Mouse (Mus musculus) brain, embryonic 14.5 days (tissue): ENCODE measurements at regions not wholly inside any gene's neighbourhood (a gene's known extent, or its start where the extent isn't known, plus 50 kb on each side); places are given as distances from the start of the nearest gene placed in this dataset.

Source experiments
- DNase-seq: peaks from one replicate; pipeline ENCODE4 v3.0.0-alpha.2; 2011; ENCODE audit warnings: low read depth
- CTCF ChIP-seq: fragments of 200-500 bp; IDR thresholded peaks from 2 replicates; pipeline ENCODE4 v1.5.1; 2012; ENCODE audit warnings: inconsistent platforms, mild to moderate bottlenecking, moderate library complexity, borderline replicate concordance; ENCODE audit not compliant: insufficient read depth, insufficient read length; ENCODE audit errors: extremely low read depth
- POLR2A ChIP-seq: fragments of 200-500 bp; IDR thresholded peaks from 2 replicates; pipeline ENCODE4 v1.6.1; 2012; ENCODE audit warnings: mild to moderate bottlenecking, inconsistent platforms, borderline replicate concordance; ENCODE audit not compliant: poor library complexity, insufficient read depth, insufficient read length, severe bottlenecking; ENCODE audit errors: extremely low read depth

DNA sequence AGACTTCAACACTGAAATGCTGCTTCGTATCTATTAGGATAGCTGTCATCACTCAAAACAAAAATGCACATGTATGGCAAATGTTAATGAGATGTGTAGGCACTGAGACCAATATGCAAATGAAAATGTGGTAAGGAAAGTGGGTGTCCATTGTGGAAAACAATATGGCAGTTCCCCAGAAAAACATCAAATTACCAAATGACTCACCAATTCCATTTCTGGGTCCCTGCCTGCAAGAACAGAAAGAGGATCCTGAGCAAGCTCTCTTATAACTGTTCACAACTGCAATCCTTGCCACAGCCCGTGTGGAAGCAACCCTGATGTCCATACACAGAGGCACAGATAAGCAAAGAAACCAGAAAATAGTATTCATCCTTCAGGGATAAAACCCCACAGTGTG lies 442.0 kb downstream of the Defb40 start:
- no peak for TF ChIP-seq POLR2A
- no peak for TF ChIP-seq CTCF
- no peak for DNase-seq

DNA sequence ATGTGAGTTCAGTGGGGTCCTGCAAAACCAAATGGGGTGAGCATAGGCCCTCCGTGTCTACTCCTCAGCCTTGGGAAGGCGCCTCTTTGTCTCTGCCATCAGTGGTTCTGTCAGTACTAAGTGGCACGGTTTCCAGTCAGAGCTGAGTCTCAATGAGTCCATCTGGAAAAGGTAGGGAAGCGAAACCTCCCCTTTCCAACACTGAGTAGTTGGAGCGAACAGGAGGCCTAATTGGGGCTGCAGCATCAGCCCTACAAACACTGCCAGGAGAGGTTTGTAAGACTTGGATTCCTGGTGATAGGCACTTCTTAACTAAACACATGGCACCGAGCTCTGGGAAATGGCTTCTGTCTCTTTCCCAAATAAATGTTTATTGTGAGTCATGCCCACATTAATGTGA lies 449.9 kb downstream of the Defb40 start:
- TF ChIP-seq CTCF: no peak
- no peak for TF ChIP-seq POLR2A

DNA sequence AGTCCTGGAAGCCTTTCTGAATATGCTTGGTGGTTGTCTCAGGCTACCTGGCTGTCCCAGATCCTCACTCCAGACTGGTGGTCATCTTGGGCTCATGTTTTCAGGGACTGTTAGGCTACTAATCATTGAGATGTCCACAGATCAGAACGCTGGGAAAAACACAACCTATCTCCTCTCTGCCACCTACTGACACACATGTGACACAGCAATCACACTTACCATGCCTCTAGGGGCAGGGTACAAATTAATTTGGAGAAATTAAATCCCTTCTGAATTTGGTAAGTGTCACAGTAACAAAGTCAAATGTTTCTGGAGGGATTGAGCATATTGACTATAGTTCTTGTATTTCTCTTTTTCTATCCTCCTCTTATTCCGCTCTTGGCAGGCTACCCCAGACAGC lies 465.6 kb downstream of the Defb40 start:
- TF ChIP-seq CTCF: no peak
- TF ChIP-seq POLR2A: no peak
- DNase-seq: no peak

More for the DNA sequence above, 449.9 kb downstream of the Defb40 start:
- DNase-seq: peak; percentile 37

DNA sequence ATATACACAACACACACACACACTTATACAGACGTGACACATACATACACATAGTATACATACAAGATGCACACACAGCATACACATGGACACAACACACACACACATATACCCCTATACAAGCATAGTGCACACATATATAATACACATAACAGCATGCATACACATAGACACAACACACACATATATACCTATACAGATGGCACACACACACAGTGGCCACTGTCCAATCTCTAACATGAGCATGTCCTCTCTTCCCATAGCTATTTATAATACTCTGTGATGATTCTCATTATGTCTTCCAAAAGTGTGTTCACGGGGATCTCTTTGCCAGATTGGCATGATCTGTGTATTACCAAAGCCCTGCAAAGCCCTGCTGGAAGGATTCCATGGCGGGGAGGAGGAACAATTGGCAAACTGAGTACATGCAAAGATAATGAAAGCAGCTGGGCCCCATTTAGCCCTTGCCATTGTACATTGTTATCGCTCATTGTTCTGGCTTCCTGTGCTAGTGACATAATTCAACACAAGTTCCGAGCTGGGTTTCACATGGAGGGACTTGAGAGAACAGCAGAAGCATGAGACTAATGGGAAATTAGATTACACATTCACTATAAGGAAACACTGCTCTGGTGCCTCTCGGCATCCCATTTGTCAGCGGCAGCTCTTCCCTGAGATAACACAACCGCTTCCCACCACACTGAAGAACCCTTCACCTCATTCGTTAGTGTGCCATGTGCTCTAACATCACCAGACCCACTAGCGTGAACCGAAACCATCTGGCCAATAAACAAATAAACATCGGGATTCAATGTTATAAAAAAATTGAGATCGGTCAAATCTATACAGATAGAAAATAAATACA lies 471.7 kb downstream of the Defb40 start:
- DNase-seq: peak; percentile 70

DNA sequence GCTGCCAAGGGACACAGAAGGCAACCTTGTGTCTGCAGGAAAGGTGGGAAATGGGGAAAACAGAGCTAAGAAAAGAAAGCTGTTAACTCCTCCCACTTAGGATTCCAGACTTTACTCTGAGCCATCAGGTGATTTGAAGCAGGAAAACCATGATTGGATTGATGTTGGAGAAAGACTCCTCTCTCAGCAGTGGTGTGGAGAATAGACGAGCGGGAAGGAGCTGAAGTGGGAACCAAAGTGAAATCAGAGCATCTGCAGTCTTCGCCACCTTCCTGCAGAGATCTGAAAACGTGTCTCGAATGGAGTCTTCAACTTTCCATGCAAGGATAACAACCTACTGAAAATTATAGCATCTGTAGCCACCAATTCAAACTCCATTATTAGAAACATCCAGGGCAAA lies 487.4 kb downstream of the Defb40 start:
- TF ChIP-seq CTCF (no peak), POLR2A (no peak)

More for the DNA sequence above, 471.7 kb downstream of the Defb40 start:
- no peak for TF ChIP-seq POLR2A
- TF ChIP-seq CTCF: no peak

DNA sequence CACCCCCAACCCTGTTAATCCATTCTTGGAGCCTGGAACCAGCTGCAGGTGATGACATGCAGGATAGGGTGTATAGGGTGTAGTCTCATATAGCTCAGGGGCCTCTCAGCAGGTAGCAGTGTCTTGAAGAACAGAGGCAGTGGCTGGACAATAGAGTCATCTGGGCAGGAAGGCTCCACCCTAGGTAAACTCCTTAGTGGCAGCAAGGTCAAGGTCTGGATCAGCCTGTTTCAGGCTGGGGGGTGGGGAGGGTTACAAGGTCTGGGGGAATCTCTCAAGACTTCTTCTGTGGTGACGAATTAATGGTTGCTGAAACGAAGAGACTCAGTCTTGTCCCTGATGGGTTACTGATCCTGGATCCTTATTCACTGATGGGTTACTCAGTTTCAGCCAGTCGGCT lies 498.0 kb downstream of the Defb40 start:
- DNase-seq: no peak

More for the DNA sequence above, 487.4 kb downstream of the Defb40 start:
- DNase-seq: no peak

DNA sequence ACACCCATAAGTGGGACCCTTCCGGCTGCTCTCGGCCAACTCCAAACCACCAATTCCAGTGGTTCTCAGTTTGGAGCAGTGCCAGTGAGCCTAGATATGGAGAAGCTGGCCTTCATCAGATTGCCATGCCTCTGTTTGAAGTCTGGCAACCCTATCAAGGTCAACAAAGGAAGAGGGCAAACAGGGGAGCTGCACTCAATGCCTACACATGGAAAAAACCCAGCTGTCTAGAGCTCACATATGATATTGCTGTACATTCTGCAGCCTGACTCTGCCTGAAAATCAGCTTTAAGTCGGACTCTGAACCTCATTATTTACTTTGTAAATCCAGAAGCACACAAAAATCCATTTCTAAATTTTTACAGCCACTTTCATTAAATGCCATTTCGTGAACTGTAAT lies 499.9 kb downstream of the Defb40 start:
- TF ChIP-seq CTCF: no peak
- no peak for TF ChIP-seq POLR2A
- no peak for DNase-seq

More for the DNA sequence above, 498.0 kb downstream of the Defb40 start:
- TF ChIP-seq CTCF (no peak), POLR2A (no peak)

DNA sequence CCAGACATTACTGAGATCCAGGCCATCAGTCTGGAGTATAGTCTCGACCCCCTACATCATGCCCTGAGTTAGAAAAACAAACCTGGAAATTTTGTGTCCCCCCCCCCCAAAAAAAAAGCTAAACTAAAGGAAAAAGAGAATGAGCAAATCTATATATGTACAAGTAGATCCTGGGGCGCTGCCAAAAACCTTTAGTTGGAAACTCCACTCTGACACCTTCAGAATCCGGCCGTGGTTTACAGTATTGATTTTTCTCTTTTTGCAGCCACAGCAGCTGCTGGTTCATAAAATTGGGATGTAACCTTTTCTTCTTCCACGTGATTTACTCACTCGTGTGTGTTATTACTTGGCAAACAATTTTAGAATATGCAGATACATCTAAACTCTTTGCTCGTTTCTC lies 510.5 kb downstream of the Defb40 start:
- TF ChIP-seq POLR2A (no peak), CTCF (no peak)
- no peak for DNase-seq

DNA sequence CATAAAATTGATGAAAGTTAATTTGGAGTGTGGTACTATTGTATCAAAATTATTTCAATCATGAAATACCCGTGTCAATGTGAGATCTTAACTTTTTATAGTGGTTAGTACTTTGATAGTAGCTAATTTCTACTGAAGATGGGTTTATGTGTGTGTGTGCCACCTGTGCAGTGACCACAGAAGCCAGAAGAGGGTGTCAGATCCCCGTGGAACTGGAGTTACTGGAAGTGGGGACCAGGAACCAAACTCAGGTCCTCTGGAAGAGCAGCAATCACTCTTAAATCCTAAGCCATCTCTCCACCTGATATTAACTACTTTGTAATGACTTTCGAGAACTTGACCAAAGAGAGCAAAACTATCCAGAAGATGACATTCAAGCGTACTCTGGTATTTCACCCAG lies 517.4 kb downstream of the Defb40 start:
- TF ChIP-seq POLR2A (no peak), CTCF (no peak)
- DNase-seq: no peak

DNA sequence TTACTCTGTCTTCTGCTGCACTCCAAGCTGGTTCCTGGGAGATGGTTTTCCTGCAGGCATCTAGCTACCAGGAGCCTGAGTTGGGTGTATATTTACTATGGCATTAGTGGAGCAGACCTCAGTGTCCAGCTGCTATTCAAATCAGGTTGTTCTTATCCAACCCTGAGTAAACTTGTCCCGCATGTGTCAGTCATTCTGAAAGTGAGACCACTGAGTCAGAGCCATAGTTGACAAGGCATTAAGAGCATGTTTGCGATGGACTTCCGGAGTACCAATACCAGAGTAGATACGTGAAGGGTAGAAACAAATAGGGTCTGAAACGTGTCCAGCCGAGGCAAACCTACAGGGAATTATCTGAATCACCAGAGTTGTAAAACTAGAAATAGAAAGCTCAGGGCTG lies 520.6 kb downstream of the Defb40 start:
- TF ChIP-seq POLR2A (no peak), CTCF (no peak)
- DNase-seq: no peak

DNA sequence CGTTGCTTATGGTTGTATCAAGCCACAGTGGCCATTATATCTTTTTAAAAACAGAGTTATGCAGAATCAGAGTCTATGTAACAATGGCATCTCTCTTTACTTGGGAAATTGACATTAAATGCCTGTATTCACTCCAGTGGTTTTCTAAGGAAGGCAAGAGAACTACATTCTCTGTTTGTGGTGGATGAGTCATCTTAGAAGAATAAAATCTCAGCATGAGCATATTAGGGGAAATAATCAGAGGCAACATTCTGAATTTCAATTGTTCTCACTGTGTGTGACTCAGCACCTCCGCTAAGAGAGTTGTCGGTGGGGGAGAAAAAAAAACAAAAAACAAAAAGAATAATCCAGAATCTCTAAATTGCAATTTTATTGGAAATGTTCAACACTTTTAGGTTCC lies 529.0 kb downstream of the Defb40 start:
- TF ChIP-seq CTCF: no peak
- no peak for DNase-seq

DNA sequence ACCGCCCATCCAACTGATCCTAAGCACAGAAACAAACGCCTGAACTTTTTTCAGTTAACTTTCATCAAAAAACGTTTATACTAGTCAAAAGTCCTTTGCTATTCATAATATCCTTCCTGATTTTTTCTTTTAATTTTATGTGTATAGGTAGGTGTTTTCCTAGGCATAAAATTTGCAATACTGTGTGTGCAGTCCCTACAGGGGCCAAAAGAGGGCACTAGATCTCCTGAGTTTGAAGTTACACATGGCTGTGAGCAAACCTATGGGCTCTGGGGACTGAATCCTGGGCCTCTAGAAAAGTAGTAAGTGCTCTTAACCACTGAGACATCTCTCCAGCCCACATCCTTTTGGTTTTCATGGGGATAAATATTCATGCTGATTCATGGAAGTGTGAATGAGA lies 535.8 kb downstream of the Defb40 start:
- no peak for TF ChIP-seq CTCF
- no peak for TF ChIP-seq POLR2A
- no peak for DNase-seq
